Mouse (Mus musculus): ENCODE data around the gene Anxa7.

Anxa7 gene

DNA sequence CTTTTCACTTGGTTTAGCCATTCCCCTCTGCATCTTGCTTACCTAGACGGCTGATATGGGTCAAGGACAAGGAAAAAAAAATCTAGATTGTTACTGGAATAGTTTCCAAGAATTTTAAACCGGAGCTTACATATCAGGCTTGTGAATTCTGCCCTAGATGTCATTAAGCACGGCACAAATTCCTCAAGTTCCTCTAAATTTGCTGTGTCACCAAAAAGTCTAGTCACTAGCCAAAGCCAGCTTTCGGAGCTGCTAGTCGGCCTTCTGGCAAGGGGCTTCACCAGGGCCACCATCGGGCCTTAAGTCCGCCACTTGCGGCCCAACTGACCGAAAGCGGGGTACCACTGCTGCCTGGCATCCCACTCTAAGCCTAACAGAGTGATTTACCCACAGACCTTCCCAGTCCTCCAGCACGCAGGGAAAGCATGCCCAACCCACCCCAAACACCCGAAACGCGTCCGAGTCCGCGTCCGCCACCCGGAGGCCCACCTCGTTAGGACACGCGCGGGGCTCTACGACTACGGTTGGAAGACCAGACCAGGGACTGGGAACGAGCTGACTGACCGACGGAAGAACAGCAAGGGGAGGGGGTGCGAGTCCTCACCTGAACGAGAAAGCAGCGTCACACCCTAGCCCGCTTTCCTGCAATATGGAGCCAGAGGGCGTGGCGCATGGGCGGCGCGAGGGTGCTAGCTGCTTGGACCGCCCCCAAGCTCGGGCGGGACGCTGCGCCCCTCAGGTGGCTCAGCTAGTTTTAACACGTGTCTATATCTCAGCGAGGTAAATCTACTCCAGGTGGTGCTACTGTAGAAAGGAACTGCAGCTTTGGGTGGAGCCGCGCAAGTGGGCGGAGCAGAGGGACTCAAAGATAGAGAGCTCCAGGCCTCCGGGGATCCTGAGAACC, at the start of gene Anxa7:
TSS of gene Anxa7 (minus strand) at position 843 of the 904 bp plus-strand sequence.
- in situ Hi-C loops (cut with MboI; ENCODE audit: low sequenced_read_pairs): no loop called here

DNA sequence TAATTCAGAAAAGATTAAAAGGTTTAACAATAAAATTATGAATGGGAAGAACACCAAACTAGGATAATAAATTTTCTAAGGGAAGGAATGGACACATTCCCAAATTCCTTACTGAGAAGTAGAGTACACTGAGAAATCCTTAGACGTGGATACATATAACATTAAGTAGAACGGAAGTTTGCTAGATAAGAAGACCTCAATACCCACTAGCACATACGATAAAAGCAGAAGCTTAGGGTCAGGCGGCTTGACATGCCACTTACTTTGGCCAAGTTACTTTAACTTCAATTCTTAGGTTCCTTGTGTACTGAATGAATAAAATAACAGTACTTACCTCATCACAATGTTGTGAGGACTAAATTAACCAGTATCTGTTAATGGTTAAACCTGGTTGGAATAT, 49.7 kb upstream of the Anxa7 start:
- in situ Hi-C loops (cut with MboI; ENCODE audit: low sequenced_read_pairs): no loop called here

DNA sequence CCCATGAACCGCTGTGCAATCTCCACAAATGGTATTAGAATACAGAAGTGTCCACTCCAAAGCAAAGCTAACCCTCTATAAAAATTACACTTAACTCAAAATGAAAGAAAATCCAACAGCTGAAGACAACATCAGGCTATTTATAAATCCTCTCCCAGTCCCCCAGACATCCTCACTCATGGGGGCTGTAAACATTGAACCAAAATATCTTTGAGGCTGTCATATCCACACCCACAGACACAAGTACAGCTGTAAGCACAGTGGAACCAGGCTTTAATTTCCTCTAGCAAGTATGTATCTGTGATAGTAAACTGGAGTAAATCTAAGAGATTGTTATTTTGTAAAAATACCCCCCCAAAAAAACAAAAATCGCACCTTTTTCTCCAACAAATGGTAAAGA, 40.2 kb upstream of the Anxa7 start:
- in situ Hi-C loops (cut with MboI; ENCODE audit: low sequenced_read_pairs): no loop called here

DNA sequence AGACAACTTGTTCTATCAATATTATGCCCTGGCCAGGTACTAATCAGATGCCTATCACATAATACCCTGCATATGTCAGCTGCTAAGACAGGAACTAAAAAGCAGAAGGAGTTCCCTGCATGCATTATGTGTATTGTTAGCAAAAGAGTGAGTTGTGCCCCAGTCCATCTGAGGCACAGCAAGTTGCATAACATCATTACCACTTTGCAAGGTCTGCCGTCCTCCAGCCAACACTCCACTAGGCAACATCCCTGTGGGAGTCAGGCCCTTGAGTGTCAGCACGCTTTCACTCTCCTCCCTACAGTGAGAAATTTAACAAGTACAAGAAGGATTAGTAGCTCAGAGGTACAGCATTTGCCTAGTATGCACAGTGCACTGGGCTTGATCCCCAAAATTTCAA, 28.5 kb upstream of the Anxa7 start:
- in situ Hi-C loops (cut with MboI; ENCODE audit: low sequenced_read_pairs): no loop called here

DNA sequence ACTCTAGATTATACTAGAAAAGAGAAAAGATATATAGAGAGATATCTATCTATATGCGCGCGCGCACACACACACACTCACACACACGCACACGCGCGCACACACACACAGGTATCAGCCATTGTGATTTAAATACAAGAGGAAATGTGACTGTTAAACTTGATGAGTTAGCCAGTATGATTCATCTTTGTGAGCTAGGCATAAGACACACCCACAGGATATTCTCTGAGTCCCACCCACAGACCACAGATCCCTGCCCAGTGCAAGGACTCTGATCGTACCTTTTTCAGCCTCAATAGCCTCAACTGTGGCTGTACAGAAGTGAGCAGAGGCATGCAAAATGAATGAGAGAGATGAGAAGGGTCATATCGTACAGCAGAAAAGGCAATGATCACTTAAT, 23.0 kb upstream of the Anxa7 start:
- in situ Hi-C loops (cut with MboI; ENCODE audit: low sequenced_read_pairs): no loop called here

DNA sequence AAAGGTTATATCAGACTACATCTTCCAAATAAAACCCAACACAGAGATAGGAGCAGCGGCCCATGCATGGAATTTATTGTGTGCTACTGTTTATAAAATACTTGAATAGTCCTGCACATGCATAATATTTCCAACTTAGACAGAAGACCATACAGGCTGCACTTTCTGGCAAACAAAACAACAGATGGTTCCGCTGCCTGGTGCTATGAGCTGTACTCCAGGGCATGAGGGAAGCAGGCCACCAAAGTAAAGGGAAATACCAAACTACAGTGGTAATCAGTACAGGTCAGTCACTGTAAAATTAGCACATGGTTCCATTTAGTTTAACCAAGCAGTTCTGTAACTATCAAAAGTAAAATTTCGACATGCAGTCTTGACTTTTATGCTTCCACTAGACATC, 20.0 kb upstream of the Anxa7 start:
- in situ Hi-C loops (cut with MboI; ENCODE audit: low sequenced_read_pairs): no loop called here

DNA sequence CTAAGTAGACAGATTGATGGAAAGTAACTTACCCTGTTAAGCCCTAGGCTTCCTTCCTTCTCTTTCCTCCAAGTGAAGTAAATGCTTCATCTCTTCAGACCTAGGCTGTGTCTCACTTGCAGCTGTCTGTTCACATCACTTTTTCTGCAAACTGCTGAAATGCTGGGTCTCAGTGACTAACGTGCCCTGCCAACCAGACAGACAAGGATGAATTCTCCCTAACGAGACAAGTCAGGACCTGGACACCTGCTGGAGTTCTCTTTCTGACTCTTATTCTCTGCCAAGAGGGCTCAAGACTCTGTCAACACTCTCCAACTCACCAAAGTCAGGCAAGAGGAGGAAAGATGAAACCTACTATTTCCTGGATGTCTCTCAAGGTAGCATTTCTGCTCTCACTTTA, 16.7 kb upstream of the Anxa7 start, which contains the start of gene Mss51:
TSS of gene Mss51 (minus strand) at position 299 of the 400 bp plus-strand sequence.
- in situ Hi-C loops (cut with MboI; ENCODE audit: low sequenced_read_pairs): no loop called here

DNA sequence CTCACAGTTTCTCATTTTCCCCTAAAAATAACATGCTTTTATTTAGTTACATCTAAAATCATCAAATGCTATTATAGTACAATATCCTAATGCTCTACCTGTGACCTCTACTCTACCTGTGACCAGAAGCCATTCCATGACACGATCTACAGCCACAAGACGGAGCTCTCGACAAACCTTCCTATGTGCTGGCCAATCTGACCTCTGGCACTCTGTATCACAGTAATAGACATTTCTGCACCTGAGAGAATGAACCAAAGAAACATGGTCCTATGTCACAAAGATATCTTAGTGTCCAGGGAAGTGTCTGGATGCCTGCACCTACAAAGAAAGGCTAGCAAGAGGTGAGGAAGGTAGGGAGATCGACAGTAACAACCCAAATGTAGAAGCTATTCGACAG, 6.1 kb upstream of the Anxa7 start:
- in situ Hi-C loops (cut with MboI; ENCODE audit: low sequenced_read_pairs): no loop called here

DNA sequence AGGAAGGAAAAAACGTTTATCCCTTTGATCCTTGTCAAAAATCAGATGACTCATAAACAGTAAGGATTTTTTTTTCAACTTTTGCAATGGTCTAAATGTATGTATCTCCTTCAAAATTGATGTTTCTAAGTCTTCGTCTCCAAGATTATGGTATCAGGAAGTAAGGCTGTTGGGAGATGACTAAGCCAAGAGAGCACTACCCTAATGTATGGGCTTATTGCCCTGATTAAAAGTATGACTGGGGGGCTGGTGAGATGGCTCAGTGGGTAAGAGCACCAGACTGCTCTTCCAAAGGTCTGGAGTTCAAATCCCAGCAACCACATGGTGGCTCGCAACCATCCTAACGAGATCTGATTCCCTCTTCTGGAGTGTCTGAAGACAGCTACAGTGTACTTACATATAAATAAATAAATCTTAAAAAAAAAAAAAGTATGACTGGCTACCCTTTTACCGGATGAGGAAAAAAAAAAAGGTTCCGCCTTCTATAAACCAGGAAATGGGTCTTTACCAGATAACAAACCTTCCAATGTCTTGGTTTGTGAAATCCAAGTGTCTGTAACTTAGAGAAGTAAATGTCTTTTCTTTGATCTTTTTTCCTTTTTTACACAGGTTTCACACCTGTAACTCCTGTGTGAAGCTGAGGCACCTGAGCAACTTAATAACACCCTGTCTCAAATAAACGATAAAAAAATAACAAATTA, 2.3 kb upstream of the Anxa7 start:
- in situ Hi-C loops (cut with MboI; ENCODE audit: low sequenced_read_pairs): no loop called here

DNA sequence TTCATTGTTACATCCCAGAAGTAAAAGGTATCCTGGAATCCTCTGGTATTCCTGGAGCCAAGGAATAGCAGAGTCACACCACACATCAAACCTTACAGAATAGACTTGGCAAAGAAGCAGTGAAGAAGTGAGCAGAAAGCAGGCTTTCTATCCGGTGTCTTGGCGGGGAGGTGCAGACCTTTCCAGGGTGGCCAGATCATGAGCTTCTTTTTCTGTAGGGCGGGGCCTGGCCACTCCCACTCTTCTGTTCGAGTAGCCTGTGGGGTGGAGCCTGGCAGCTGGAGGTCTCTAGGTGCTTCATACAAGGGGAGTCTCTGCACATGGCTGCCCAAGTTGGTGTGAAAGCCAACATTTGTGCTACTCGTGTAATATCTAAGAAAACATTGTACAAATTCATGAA, 1.3 kb upstream of the Anxa7 start:
- in situ Hi-C loops (cut with MboI; ENCODE audit: low sequenced_read_pairs): no loop called here

DNA sequence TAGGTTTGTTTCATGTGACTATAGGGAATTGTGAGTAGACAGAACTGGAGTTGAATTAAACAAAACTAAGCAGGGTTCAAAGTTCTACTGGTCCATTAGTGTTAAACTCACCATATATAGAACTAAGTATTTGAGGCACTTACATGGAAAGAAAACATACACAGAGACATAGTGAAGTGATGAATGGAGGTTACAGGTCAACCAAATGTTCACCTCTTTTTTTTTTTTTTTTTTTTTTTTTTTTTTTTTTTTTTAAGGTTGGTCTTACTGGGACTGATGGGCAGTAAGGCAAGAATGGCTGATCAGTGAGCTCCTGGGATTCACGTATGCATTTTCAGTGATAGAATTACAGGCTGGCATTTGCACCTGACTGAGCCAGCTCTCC, 254 bp upstream of the Anxa7 start:
- in situ Hi-C loops (cut with MboI; ENCODE audit: low sequenced_read_pairs): no loop called here

DNA sequence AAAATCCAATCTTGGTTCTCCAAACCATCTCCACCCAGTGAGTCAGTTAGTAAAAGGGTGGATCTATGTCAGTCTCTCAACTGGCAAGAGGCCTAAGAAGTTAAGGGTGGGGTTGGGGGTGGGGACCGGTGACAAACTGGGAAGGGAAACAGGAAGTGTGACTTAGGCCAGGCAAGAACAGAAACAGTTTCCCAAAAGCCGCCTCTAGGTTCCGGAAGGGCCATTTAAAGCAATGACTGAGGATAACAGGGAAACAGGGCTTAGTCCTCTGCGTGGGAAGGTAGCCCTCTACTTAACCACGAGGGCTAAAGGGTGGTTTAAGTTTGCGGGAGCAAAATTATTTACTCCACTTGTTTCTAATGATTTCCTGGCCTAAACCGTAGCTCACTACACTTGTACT, 1.1 kb downstream of the Anxa7 start:
- in situ Hi-C loops (cut with MboI; ENCODE audit: low sequenced_read_pairs): no loop called here

DNA sequence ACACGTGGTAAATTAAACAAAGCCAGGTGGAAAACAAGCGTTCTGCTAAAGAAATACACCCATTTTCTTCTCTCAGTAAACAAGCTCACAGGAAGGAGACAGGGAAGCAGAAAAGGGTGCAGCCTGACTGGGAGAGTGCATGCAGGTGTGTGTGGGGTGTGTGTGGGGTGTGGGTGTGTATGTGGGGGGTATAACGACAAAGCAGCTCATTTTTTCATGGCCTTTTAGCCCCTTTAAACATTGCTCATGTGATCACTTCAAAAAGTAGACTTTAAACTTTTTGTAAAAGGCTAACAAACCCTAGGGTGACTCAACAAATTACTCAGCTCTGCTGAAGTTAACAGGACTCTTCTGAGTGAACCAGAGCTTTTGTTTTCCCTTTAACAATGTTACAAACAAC, 1.5 kb downstream of the Anxa7 start:
- in situ Hi-C loops (cut with MboI; ENCODE audit: low sequenced_read_pairs): no loop called here

DNA sequence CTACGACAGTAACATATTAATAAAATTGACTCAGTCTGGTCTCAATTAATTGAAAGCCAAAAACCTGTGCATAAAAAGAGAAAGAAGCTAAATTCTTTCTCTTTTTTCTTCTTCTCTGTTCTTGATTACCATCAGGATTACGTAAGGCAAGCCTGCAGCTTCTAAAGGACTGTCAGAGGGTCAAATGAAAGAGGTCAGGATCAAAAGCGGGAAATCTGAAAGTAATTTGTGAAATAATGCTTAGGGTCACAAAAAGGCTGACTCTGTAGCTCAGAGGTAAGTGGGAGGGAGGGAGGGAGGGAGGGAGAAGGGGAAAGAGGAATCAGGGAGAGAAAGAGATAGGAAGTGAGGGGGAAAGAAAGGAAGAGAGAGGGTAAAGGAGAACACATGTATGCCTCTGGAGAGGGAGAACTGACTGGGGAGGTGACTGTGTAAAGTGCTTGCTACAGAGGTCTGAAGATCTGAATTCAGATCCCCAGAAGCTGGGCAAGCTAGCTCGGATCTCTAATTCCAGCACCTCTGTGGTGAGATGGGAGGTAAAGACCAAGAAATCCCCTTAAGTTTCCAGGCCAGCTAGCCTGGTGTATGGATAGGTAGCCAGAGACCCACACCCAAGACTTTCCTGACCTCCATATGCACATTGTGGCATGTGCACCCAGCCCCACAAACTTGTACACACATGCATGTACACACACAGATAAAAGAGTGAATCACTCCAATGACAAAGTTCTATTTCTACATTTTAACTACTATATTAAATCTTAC, 2.5 kb downstream of the Anxa7 start:
- in situ Hi-C loops (cut with MboI; ENCODE audit: low sequenced_read_pairs): no loop called here

DNA sequence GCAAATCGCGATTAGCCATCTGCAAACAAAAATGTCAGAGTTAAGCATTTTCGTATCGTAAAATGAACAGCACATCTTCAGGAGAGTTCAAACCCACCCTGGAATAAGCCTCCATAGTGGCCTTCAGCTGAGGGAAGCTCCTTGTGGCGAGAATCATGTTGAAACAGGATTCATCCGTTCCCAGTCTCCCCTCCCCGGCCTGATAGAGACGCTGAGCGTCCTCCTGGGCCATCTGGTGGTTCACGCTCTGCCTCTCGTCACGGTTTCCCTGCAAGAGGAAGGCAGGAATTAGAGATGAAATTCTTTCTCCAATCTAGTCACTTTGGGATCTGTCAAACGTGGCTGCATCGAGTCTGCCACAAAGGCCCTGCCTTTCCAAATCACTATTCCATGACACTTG, 19.7 kb downstream of the Anxa7 start:
- in situ Hi-C loops (cut with MboI; ENCODE audit: low sequenced_read_pairs): no loop called here

DNA sequence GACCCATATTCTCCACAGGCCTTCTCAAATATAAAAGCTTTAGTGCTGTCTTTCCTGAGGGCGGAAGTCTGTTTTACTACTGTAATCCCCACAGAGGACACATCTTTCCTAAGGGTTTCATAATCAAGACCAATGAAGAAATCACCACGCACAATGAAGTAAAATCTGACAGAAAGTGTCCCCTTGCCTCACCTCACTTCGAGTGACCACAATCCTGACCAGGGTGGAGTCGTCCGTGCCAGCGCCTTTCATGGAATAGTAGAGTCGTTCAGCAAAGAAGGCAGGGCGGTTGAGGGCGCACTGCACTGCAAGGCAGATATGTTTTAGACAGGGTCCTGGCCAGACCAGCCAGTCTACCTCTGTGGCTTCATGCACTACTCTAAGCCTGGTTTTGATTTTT, 21.6 kb downstream of the Anxa7 start:
- in situ Hi-C loops (cut with MboI; ENCODE audit: low sequenced_read_pairs): no loop called here

DNA sequence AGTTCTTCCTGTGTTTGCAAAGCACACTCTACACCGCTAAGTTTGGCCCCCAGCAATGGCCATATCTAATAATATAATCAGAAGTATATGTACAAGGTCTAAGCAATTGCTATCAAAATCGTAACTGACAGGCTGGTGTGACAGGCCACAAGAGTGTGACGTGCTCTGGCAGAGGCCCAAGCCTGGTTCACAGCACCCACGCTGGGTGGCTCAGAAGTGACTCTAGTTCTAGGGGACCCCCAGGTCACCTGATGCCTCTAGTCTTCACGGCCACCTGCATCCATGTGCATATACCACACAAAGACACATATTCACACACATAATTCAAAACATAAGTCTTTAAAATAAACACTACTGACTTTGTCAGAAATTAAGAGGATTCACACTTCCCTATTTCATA, 27.0 kb downstream of the Anxa7 start:
- in situ Hi-C loops (cut with MboI; ENCODE audit: low sequenced_read_pairs): no loop called here

DNA sequence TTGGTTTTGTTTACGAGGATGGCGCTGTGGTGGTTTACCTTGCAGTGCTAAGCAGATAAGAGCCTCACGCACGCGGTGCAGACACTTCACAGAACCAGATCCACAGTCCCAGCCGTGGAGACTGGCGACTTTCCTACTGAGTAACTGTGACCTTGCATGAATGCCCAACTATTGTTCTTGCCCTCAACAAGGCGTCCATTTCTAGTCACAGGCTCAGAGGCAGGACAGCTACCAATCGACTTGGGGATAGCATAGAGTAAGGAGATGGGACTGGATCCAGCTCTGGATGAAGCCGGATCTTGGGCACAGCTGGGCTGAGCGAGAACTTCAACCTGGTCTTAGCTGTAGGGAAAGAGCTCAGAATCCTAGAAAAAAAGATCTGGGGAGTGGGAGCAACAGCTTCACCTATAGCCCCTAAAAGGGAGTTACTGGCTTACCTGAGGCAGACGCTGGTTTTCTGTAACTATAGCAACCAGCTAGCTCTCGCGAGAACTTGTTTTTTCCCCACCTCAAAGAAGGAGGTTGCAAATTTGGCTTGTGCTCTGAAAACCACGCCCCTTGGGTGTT, 28.1 kb downstream of the Anxa7 start, which contains the start of gene Cfap70:
TSS of gene Cfap70 (minus strand) at position 462 of the 567 bp plus-strand sequence.
- in situ Hi-C loops (cut with MboI; ENCODE audit: low sequenced_read_pairs): no loop called here

DNA sequence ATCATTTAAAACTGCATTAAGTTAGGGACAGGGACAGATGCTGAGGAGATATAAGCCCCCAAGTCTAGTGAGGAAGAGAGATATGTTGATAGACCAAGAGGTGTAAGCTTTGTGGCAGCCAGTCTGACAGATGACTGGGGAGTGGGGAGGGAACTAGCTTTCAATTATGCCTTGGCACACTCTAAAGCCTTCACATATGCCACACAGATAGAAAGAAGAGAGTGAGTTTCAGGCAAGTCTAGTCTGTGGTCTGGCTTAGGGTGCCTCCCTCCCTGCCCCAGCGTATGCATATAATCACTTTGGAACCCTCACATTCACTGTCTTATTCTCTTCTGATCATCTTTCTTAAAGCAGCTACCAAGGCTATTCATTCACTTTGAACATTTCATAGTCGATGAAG, 28.6 kb downstream of the Anxa7 start:
- in situ Hi-C loops (cut with MboI; ENCODE audit: low sequenced_read_pairs): no loop called here

DNA sequence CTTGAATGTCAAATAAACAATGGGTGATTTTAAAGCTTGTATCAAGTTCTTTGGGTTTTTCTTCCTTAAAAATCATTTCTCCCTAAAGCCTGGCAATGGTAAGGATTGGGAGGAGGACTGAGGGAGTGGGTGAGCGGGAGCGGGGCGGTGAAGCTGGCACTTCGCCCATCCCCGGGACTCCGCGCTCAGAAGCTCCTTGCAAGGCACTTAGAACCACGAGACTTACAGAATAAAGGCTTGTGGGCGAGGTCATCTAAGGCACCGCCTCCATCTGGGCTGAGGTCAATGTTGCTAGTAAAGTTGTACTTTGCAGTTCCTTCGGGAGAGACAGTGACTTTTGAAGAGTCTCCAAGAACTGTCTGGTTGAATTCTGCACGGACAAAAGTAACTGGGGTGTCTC, 32.7 kb downstream of the Anxa7 start:
- in situ Hi-C loops (cut with MboI; ENCODE audit: low sequenced_read_pairs): no loop called here

DNA sequence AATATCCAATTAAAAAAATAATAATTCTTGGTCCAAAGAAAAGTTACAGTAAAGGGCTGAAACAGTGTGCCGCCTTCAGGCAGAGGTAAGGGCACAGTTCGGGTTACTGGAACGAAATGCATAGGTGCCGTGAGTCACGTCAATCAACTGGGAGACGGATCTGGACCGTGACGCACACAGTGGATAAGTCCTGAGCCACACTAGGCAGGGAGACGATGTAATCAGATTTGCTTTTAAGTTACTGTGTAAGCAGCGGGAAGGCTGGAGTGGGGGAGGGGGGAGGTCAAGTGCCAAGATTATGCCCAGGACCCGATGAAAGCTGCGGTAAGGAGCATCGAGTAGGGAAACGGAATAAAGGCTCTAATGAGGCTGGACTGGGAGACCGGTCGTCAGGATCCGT, 37.7 kb downstream of the Anxa7 start:
- in situ Hi-C loops (cut with MboI; ENCODE audit: low sequenced_read_pairs): no loop called here
